Mouse (Mus musculus): ENCODE data around the gene Npb. TPM values are rescaled to one million over a fixed set of nuclear protein-coding genes. Genes with fewer than 3 reads are reported as not detected.

The Npb gene
- total RNA-seq, 2 experiments from 2014 or later = not detected

DNA sequence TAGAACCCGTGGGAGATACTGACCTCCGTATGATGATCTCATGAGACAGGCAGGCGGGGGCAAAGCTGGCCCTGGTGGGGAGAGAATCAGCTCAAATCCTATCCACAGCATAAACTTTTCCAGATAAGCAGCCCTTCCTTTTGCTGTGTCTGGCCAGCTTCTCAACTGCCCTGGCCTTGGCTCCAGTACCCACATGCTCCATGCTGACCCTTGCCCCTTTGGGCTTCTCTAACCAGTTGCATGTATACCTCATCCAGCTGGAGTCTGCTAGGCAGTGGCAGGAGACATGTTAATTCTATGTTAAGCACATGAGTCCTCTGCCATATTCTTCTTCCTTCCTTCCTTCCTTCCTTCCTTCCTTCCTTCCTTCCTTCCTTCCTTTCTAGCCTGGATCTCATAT lies 46.5 kb downstream of the Npb start:
- ATAC-seq (replicated peaks; ENCODE audit: low FRiP score, poor library complexity, severe bottlenecking) = no peak

DNA sequence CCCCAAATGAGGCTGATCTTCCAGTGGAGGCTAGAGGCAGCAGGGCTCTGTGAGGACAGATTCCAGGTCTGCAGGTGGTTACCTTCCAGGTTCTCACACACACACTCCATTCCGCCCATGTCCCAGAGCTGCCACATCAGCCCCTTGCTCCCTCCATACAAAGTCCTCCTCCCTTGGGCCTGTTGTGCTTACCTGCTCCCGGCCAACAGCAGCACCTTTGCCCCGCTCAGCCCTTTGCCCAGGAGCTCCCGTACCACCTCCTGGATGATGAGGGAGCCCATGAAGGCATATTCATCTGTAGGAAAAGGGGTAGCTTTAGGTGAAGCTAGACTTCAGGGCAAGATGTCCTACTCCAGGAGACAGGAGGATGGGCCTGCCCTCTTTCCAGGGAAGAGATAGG lies 49.0 kb downstream of the Npb start:
- ATAC-seq (replicated peaks; ENCODE audit: low FRiP score, poor library complexity, severe bottlenecking) = no peak

Other genes with a start within 250 kb of the Npb start
Only the 30 nearest of the 34 such genes appear.
- 35.2 and 47.6 TPM in 2 replicates for gene Nploc4, start 170.8 kb upstream of the Npb start, total RNA-seq (2015; ENCODE audit: low replicate concordance)
- 63.8 and 65.8 TPM in 2 replicates for gene Nploc4, start 170.8 kb upstream of the Npb start, total RNA-seq (2017; ENCODE audit: low replicate concordance)
- gene Tspan10, start 165.8 kb upstream of the Npb start, total RNA-seq (2015; ENCODE audit: low replicate concordance) = not detected in 2 replicates
- 0.13 and 1.8 TPM in 2 replicates for gene Tspan10, start 165.8 kb upstream of the Npb start, total RNA-seq (2017; ENCODE audit: low replicate concordance)
- gene Pde6g, start 155.0 kb upstream of the Npb start, total RNA-seq (2015; ENCODE audit: low replicate concordance) = not detected in 2 replicates
- gene Pde6g, start 155.0 kb upstream of the Npb start, total RNA-seq (2017; ENCODE audit: low replicate concordance) = not detected in 2 replicates
- gene Oxld1, start 150.4 kb upstream of the Npb start, total RNA-seq (2015; ENCODE audit: low replicate concordance) = 4.3 TPM in 1 of 2 replicates, not detected in the other
- 1.4 and 5.0 TPM in 2 replicates for gene Oxld1, start 150.4 kb upstream of the Npb start, total RNA-seq (2017; ENCODE audit: low replicate concordance)
- gene Ccdc137, start 150.4 kb upstream of the Npb start, total RNA-seq (2015; ENCODE audit: low replicate concordance) = 5.8 and 26.8 TPM in 2 replicates
- 21.2 and 24.0 TPM in 2 replicates for gene Ccdc137, start 150.4 kb upstream of the Npb start, total RNA-seq (2017; ENCODE audit: low replicate concordance)
- 13.8 and 22.0 TPM in 2 replicates for gene Arl16, start 140.9 kb upstream of the Npb start, total RNA-seq (2015; ENCODE audit: low replicate concordance)
- gene Arl16, start 140.9 kb upstream of the Npb start, total RNA-seq (2017; ENCODE audit: low replicate concordance) = 3.8 and 16.7 TPM in 2 replicates
- 10.8 and 17.6 TPM in 2 replicates for gene Mrpl12, start 123.9 kb upstream of the Npb start, total RNA-seq (2015; ENCODE audit: low replicate concordance)
- 11.6 and 13.7 TPM in 2 replicates for gene Mrpl12, start 123.9 kb upstream of the Npb start, total RNA-seq (2017; ENCODE audit: low replicate concordance)
- gene Slc25a10, start 116.6 kb upstream of the Npb start, total RNA-seq (2015; ENCODE audit: low replicate concordance) = 7.2 and 17.6 TPM in 2 replicates
- 25.4 and 40.1 TPM in 2 replicates for gene Slc25a10, start 116.6 kb upstream of the Npb start, total RNA-seq (2017; ENCODE audit: low replicate concordance)
- not detected in 2 replicates for gene Gcgr, start 77.8 kb upstream of the Npb start, total RNA-seq (2015; ENCODE audit: low replicate concordance)
- gene Gcgr, start 77.8 kb upstream of the Npb start, total RNA-seq (2017; ENCODE audit: low replicate concordance) = not detected in 2 replicates
- gene Mcrip1, start 58.8 kb upstream of the Npb start, total RNA-seq (2015; ENCODE audit: low replicate concordance) = 19.8 and 23.5 TPM in 2 replicates
- gene Mcrip1, start 58.8 kb upstream of the Npb start, total RNA-seq (2017; ENCODE audit: low replicate concordance) = 1.7 and 5.6 TPM in 2 replicates
- not detected in 2 replicates for gene Ppp1r27, start 57.3 kb upstream of the Npb start, total RNA-seq (2015; ENCODE audit: low replicate concordance)
- gene Ppp1r27, start 57.3 kb upstream of the Npb start, total RNA-seq (2017; ENCODE audit: low replicate concordance) = not detected in 2 replicates
- 101 and 104 TPM in 2 replicates for gene P4hb, start 35.2 kb upstream of the Npb start, total RNA-seq (2015; ENCODE audit: low replicate concordance)
- 112 and 141 TPM in 2 replicates for gene P4hb, start 35.2 kb upstream of the Npb start, total RNA-seq (2017; ENCODE audit: low replicate concordance)
- gene Arhgdia, start 26.9 kb upstream of the Npb start, total RNA-seq (2015; ENCODE audit: low replicate concordance) = 134 and 150 TPM in 2 replicates
- gene Arhgdia, start 26.9 kb upstream of the Npb start, total RNA-seq (2017; ENCODE audit: low replicate concordance) = 45.3 and 49.3 TPM in 2 replicates
- gene Alyref, start 10.1 kb upstream of the Npb start, total RNA-seq (2015; ENCODE audit: low replicate concordance) = 72.9 and 87.2 TPM in 2 replicates
- 142 and 227 TPM in 2 replicates for gene Alyref, start 10.1 kb upstream of the Npb start, total RNA-seq (2017; ENCODE audit: low replicate concordance)
- 28.1 and 35.0 TPM in 2 replicates for gene Anapc11, start 10.1 kb upstream of the Npb start, total RNA-seq (2015; ENCODE audit: low replicate concordance)
- 2.8 and 12.1 TPM in 2 replicates for gene Anapc11, start 10.1 kb upstream of the Npb start, total RNA-seq (2017; ENCODE audit: low replicate concordance)
- 13.3 and 14.7 TPM in 2 replicates for gene Pcyt2, start 9.5 kb downstream of the Npb start, total RNA-seq (2015; ENCODE audit: low replicate concordance)
- 20.7 and 23.1 TPM in 2 replicates for gene Pcyt2, start 9.5 kb downstream of the Npb start, total RNA-seq (2017; ENCODE audit: low replicate concordance)
- gene Sirt7, start 16.8 kb downstream of the Npb start, total RNA-seq (2015; ENCODE audit: low replicate concordance) = 59.9 and 61.3 TPM in 2 replicates
- gene Sirt7, start 16.8 kb downstream of the Npb start, total RNA-seq (2017; ENCODE audit: low replicate concordance) = 81.2 and 85.6 TPM in 2 replicates
- 36.0 TPM in 2 replicates for gene Mafg, start 25.1 kb downstream of the Npb start, total RNA-seq (2015; ENCODE audit: low replicate concordance)
- gene Mafg, start 25.1 kb downstream of the Npb start, total RNA-seq (2017; ENCODE audit: low replicate concordance) = 71.3 and 91.6 TPM in 2 replicates
- 2.1 TPM in 1 of 2 replicates, not detected in the other for gene Pycr1, start 35.3 kb downstream of the Npb start, total RNA-seq (2015; ENCODE audit: low replicate concordance)
- 1.1 TPM in 1 of 2 replicates, not detected in the other for gene Pycr1, start 35.3 kb downstream of the Npb start, total RNA-seq (2017; ENCODE audit: low replicate concordance)
- not detected in 2 replicates for gene Myadml2, start 39.7 kb downstream of the Npb start, total RNA-seq (2015; ENCODE audit: low replicate concordance)
- gene Myadml2, start 39.7 kb downstream of the Npb start, total RNA-seq (2017; ENCODE audit: low replicate concordance) = not detected in 2 replicates
- gene Notum, start 52.7 kb downstream of the Npb start, total RNA-seq (2015; ENCODE audit: low replicate concordance) = not detected in 2 replicates
- gene Notum, start 52.7 kb downstream of the Npb start, total RNA-seq (2017; ENCODE audit: low replicate concordance) = not detected in 2 replicates
- gene Aspscr1, start 64.5 kb downstream of the Npb start, total RNA-seq (2015; ENCODE audit: low replicate concordance) = 33.1 and 41.4 TPM in 2 replicates
- 46.0 and 59.7 TPM in 2 replicates for gene Aspscr1, start 64.5 kb downstream of the Npb start, total RNA-seq (2017; ENCODE audit: low replicate concordance)
- gene Cenpx, start 105.3 kb downstream of the Npb start, total RNA-seq (2015; ENCODE audit: low replicate concordance) = 7.1 and 35.3 TPM in 2 replicates
- 15.0 and 21.2 TPM in 2 replicates for gene Cenpx, start 105.3 kb downstream of the Npb start, total RNA-seq (2017; ENCODE audit: low replicate concordance)
- gene Lrrc45, start 105.4 kb downstream of the Npb start, total RNA-seq (2015; ENCODE audit: low replicate concordance) = 3.4 and 6.1 TPM in 2 replicates
- 12.3 and 12.9 TPM in 2 replicates for gene Lrrc45, start 105.4 kb downstream of the Npb start, total RNA-seq (2017; ENCODE audit: low replicate concordance)
- not detected in 2 replicates for gene Rac3, start 113.0 kb downstream of the Npb start, total RNA-seq (2015; ENCODE audit: low replicate concordance)
- gene Rac3, start 113.0 kb downstream of the Npb start, total RNA-seq (2017; ENCODE audit: low replicate concordance) = 1.3 and 3.5 TPM in 2 replicates
- gene Dcxr, start 118.8 kb downstream of the Npb start, total RNA-seq (2015; ENCODE audit: low replicate concordance) = 3.6 TPM in 1 of 2 replicates, not detected in the other
- gene Dcxr, start 118.8 kb downstream of the Npb start, total RNA-seq (2017; ENCODE audit: low replicate concordance) = 7.2 TPM in 1 of 2 replicates, not detected in the other
- gene Cbr2, start 123.6 kb downstream of the Npb start, total RNA-seq (2015; ENCODE audit: low replicate concordance) = 21.8 and 23.4 TPM in 2 replicates
- gene Cbr2, start 123.6 kb downstream of the Npb start, total RNA-seq (2017; ENCODE audit: low replicate concordance) = not detected in 2 replicates
- 3.2 and 12.6 TPM in 2 replicates for gene Hmga1b, start 154.3 kb downstream of the Npb start, total RNA-seq (2015; ENCODE audit: low replicate concordance)
- 3.0 and 5.7 TPM in 2 replicates for gene Hmga1b, start 154.3 kb downstream of the Npb start, total RNA-seq (2017; ENCODE audit: low replicate concordance)
- 3.2 and 6.7 TPM in 2 replicates for gene Rfng, start 175.7 kb downstream of the Npb start, total RNA-seq (2015; ENCODE audit: low replicate concordance)
- 0.91 and 1.3 TPM in 2 replicates for gene Rfng, start 175.7 kb downstream of the Npb start, total RNA-seq (2017; ENCODE audit: low replicate concordance)
- 31.4 and 39.0 TPM in 2 replicates for gene Gps1, start 175.8 kb downstream of the Npb start, total RNA-seq (2015; ENCODE audit: low replicate concordance)
- gene Gps1, start 175.8 kb downstream of the Npb start, total RNA-seq (2017; ENCODE audit: low replicate concordance) = 17.6 and 19.9 TPM in 2 replicates